Mouse (Mus musculus): Measurements from ENCODE around the gene Baz2b. TPM values are rescaled to one million over a fixed set of nuclear protein-coding genes. Genes with fewer than 3 reads are reported as not detected.

Gene Baz2b
- total and polyA plus RNA-seq, 3 experiments = 5.7 to 11.4 TPM; not detected in 1

- DNase-seq (ENCODE audit: low read depth, low spot score) = peak; percentile 23
- no peaks in the 10 kb centered on the region for H3K27me3 ChIP-seq (ENCODE audit: control insufficient read depth in 1 of 2, insufficient read depth in 2 of 2, low read length in 2 of 2)
- H3K4me3 ChIP-seq (ENCODE audit: control insufficient read depth in 1 of 2, insufficient read depth in 1 of 2, low read depth in 2 of 2, low read length in 2 of 2) = no peak overlapping the region
- H3K9ac ChIP-seq (ENCODE audit: control insufficient read depth, low read depth, low read length, poor library complexity, severe bottlenecking) = no peak overlapping the region
- TF ChIP-seq USF1 (IDR thresholded peaks at IDR 0.05; ENCODE audit: low read depth, low read length) (peak; percentile 83), NELFE (IDR thresholded peaks at IDR 0.05; ENCODE audit: low read depth, low read length) (no peak), CHD2 (IDR thresholded peaks at IDR 0.05; ENCODE audit: low read length) (no peak), TAL1 (IDR thresholded peaks at IDR 0.05; ENCODE audit: low read length) (no peak), USF2 (IDR thresholded peaks at IDR 0.05; ENCODE audit: borderline replicate concordance in 1 of 2, insufficient read depth in 1 of 2, low read depth in 1 of 2, low read length in 2 of 2) (0 out of 4 replicates have a peak, but pooled peaks of 1 of the 2 experiments have one; percentile 25), GATA1 (IDR thresholded peaks at IDR 0.05; ENCODE audit: low read depth, low read length) (peak; percentile 56; the same call in 1 of the 2 replicates), MXI1 (IDR thresholded peaks at IDR 0.05; ENCODE audit: low read depth, low read length) (no peak), EP300 (IDR thresholded peaks at IDR 0.05; ENCODE audit: low read depth in 1 of 2, low read length in 2 of 2) (peak in 1 of 2 experiments; percentile 18; a peak in 1 of 4 replicates), MEF2A (IDR thresholded peaks at IDR 0.05; ENCODE audit: extremely low read depth, insufficient replicate concordance, low read depth, low read length, poor library complexity, severe bottlenecking) (peak; percentile 77; the same call in 1 of the 2 replicates), BHLHE40 (IDR thresholded peaks at IDR 0.05; ENCODE audit: borderline replicate concordance, low read depth, low read length) (peak; percentile 74; the same call in 1 of the 2 replicates), ZKSCAN1 (IDR thresholded peaks at IDR 0.05; ENCODE audit: low read depth, low read length) (no peak), E2F4 (IDR thresholded peaks at IDR 0.05; ENCODE audit: borderline replicate concordance, low read depth, low read length) (no peak), MAZ (IDR thresholded peaks at IDR 0.05; ENCODE audit: low read depth, low read length) (no peak), ETS1 (IDR thresholded peaks at IDR 0.05; ENCODE audit: low read depth, low read length) (peak; percentile 83), MYC (IDR thresholded peaks at IDR 0.05; ENCODE audit: low read depth, low read length) (no peak), NRF1 (IDR thresholded peaks at IDR 0.05; ENCODE audit: insufficient read depth, low read depth, low read length, poor library complexity, severe bottlenecking) (no peak), SMC3 (IDR thresholded peaks at IDR 0.05; ENCODE audit: low read depth, low read length) (no peak)
- H3K9me3 ChIP-seq (replicated peaks; ENCODE audit: insufficient read depth, low read length) = no peaks in the 10 kb centered on the region
- H3K4me1 ChIP-seq (ENCODE audit: control insufficient read depth in 1 of 2, insufficient read depth in 2 of 2, low read length in 2 of 2) = peaks cover 0 to 10% of the 10 kb centered on the region in 2 experiments; a peak in 3 of 4 replicates
- H3K79me2 ChIP-seq (ENCODE audit: control insufficient read depth, insufficient read depth, low read length, poor library complexity) = no peaks in the 10 kb centered on the region
- no peak overlapping the region for H3K27ac ChIP-seq (ENCODE audit: control insufficient read depth, low read depth, low read length)
- peaks cover 0 to 13% of the 10 kb centered on the region in 2 experiments; a peak in 2 of 4 replicates for H3K36me3 ChIP-seq (ENCODE audit: control insufficient read depth in 1 of 2, insufficient read depth in 2 of 2, low read length in 2 of 2)
Observed at GRCm38 (mm10) chr2:60050667-60051460, 158.8 kb downstream of the Baz2b start.

GRCm38 (mm10) chr2:60049889-60050288 is 159.8 kb downstream of the Baz2b start:
- DNase-seq (ENCODE audit: low read depth, low spot score) = no peak
- Histone ChIP-seq H3K9ac (ENCODE audit: control insufficient read depth, low read depth, low read length, poor library complexity, severe bottlenecking) (no peak overlapping the region), H3K4me1 (ENCODE audit: control insufficient read depth in 1 of 2, insufficient read depth in 2 of 2, low read length in 2 of 2) (peaks cover 0 to 10% of the 10 kb centered on the region in 2 experiments), H3K79me2 (ENCODE audit: control insufficient read depth, insufficient read depth, low read length, poor library complexity) (no peaks in the 10 kb centered on the region), H3K27ac (ENCODE audit: control insufficient read depth, low read depth, low read length) (no peak overlapping the region), H3K4me3 (ENCODE audit: control insufficient read depth in 1 of 2, insufficient read depth in 1 of 2, low read depth in 2 of 2, low read length in 2 of 2) (no peak overlapping the region), H3K9me3 (replicated peaks; ENCODE audit: insufficient read depth, low read length) (no peaks in the 10 kb centered on the region), H3K36me3 (ENCODE audit: control insufficient read depth in 1 of 2, insufficient read depth in 2 of 2, low read length in 2 of 2) (peaks cover 0 to 15% of the 10 kb centered on the region in 2 experiments; a peak in 2 of 4 replicates), H3K27me3 (ENCODE audit: control insufficient read depth in 1 of 2, insufficient read depth in 2 of 2, low read length in 2 of 2) (no peaks in the 10 kb centered on the region)
- TF ChIP-seq NELFE (IDR thresholded peaks at IDR 0.05; ENCODE audit: low read depth, low read length) = no peak
- TF ChIP-seq TAL1 (IDR thresholded peaks at IDR 0.05; ENCODE audit: low read length) = no peak
- TF ChIP-seq RAD21 (IDR thresholded peaks at IDR 0.05; ENCODE audit: low read depth, low read length) = no peak
- no peak for TF ChIP-seq POLR2AphosphoS2 (IDR thresholded peaks at IDR 0.05; ENCODE audit: low read length)
- TF ChIP-seq GABPA (IDR thresholded peaks at IDR 0.05; ENCODE audit: low read depth, low read length) = no peak
- no peak for TF ChIP-seq BHLHE40 (IDR thresholded peaks at IDR 0.05; ENCODE audit: borderline replicate concordance, low read depth, low read length)
- no peak for TF ChIP-seq MYC (IDR thresholded peaks at IDR 0.05; ENCODE audit: low read depth, low read length)
- no peak for TF ChIP-seq HCFC1 (IDR thresholded peaks at IDR 0.05; ENCODE audit: low read depth, low read length)
- TF ChIP-seq RCOR1 (IDR thresholded peaks at IDR 0.05; ENCODE audit: low read depth, low read length) = no peak
- TF ChIP-seq ELF1 (IDR thresholded peaks at IDR 0.05; ENCODE audit: low read depth, low read length) = no peak
- no peak for TF ChIP-seq ZC3H11A (IDR thresholded peaks at IDR 0.05; ENCODE audit: low read depth, low read length)
- TF ChIP-seq ZKSCAN1 (IDR thresholded peaks at IDR 0.05; ENCODE audit: low read depth, low read length) = no peak
- TF ChIP-seq CHD2 (IDR thresholded peaks at IDR 0.05; ENCODE audit: low read length) = no peak
- TF ChIP-seq ETS1 (IDR thresholded peaks at IDR 0.05; ENCODE audit: low read depth, low read length) = no peak
- no peak for TF ChIP-seq JUND (IDR thresholded peaks at IDR 0.05; ENCODE audit: low read depth, low read length)
